Mouse (Mus musculus): ENCODE results near the gene Ptcd3. TPM values are rescaled to one million over a fixed set of nuclear protein-coding genes. Genes with fewer than 3 reads are reported as not detected.
"Not testable (repeated sequence)": the region's sequence is repeated elsewhere in the genome, so short reads cannot be mapped to it uniquely, and the experiment has no call there.

Gene Ptcd3
- total and polyA plus RNA-seq, 3 experiments: 6.2 to 198 (median 143) TPM

- Histone ChIP-seq H3K4me1 (ENCODE audit: insufficient read depth, low read depth, low read length) (peaks cover 41% of the 10 kb centered on the region), H3K4me3 (ENCODE audit: low read depth, low read length) (peak overlapping the region; percentile 79), H3K9me3 (replicated peaks) (no peaks in the 10 kb centered on the region), H3K27me3 (ENCODE audit: insufficient read depth, low read length) (no peaks in the 10 kb centered on the region), H3K36me3 (replicated peaks) (peaks cover 64% of the 10 kb centered on the region)
- TF ChIP-seq CTCF (IDR thresholded peaks at IDR 0.05; ENCODE audit: low read depth, low read length): no peak
- no peak for TF ChIP-seq TAL1 (conservative IDR thresholded peaks at IDR 0.05; ENCODE audit: low read depth, low read length)
- no peak for TF ChIP-seq POLR2AphosphoS5 (IDR thresholded peaks at IDR 0.05; ENCODE audit: insufficient replicate concordance, low read depth, low read length)
- TF ChIP-seq GATA1 (IDR thresholded peaks at IDR 0.05; ENCODE audit: borderline replicate concordance, low read length): no peak
- no peak for TF ChIP-seq GATA2 (IDR thresholded peaks at IDR 0.05; ENCODE audit: borderline replicate concordance, low read depth, low read length)
- no peak for ATAC-seq (ENCODE audit: extremely low read depth, insufficient number of reproducible peaks, low FRiP score, poor library complexity, severe bottlenecking)
- peak; percentile 13 for DNase-seq (ENCODE audit: low spot score)
These were observed 781 bp downstream of the Ptcd3 start for GRCm38 (mm10) chr6:71907702-71908235.

- no peak for TF ChIP-seq TAL1 (conservative IDR thresholded peaks at IDR 0.05; ENCODE audit: low read depth, low read length)
- no peak for TF ChIP-seq CTCF (IDR thresholded peaks at IDR 0.05; ENCODE audit: low read depth, low read length)
- no peak for TF ChIP-seq GATA2 (IDR thresholded peaks at IDR 0.05; ENCODE audit: borderline replicate concordance, low read depth, low read length)
- no peak for TF ChIP-seq GATA1 (IDR thresholded peaks at IDR 0.05; ENCODE audit: borderline replicate concordance, low read length)
- TF ChIP-seq POLR2AphosphoS5 (IDR thresholded peaks at IDR 0.05; ENCODE audit: insufficient replicate concordance, low read depth, low read length): no peak
- no peak for ATAC-seq (ENCODE audit: extremely low read depth, insufficient number of reproducible peaks, low FRiP score, poor library complexity, severe bottlenecking)
- Histone ChIP-seq H3K36me3 (replicated peaks) (peaks cover 97% of the 10 kb centered on the region), H3K9me3 (replicated peaks) (no peaks in the 10 kb centered on the region), H3K4me1 (ENCODE audit: insufficient read depth, low read depth, low read length) (peaks cover 2% of the 10 kb centered on the region; the same call in 1 of the 2 replicates), H3K27me3 (ENCODE audit: insufficient read depth, low read length) (no peaks in the 10 kb centered on the region), H3K4me3 (ENCODE audit: low read depth, low read length) (no peak overlapping the region)
- DNase-seq (ENCODE audit: low spot score): no peak
These were observed 15.3 kb downstream of the Ptcd3 start for GRCm38 (mm10) chr6:71893263-71893662.

GRCm38 (mm10) chr6:71877965-71878760, 30.4 kb downstream of the Ptcd3 start:
- Histone ChIP-seq H3K36me3 (replicated peaks) (peaks cover 85% of the 10 kb centered on the region), H3K9me3 (replicated peaks) (no peaks in the 10 kb centered on the region), H3K4me1 (ENCODE audit: insufficient read depth, low read depth, low read length) (peaks cover 25% of the 10 kb centered on the region), H3K4me3 (ENCODE audit: low read depth, low read length) (no peak overlapping the region), H3K27me3 (ENCODE audit: insufficient read depth, low read length) (no peaks in the 10 kb centered on the region)
- ATAC-seq (ENCODE audit: extremely low read depth, insufficient number of reproducible peaks, low FRiP score, poor library complexity, severe bottlenecking) (peak; percentile 15; the same call in 1 of the 2 replicates), DNase-seq (ENCODE audit: low spot score) (no peak)
- TF ChIP-seq POLR2AphosphoS5 (IDR thresholded peaks at IDR 0.05; ENCODE audit: insufficient replicate concordance, low read depth, low read length): no peak
- TF ChIP-seq TAL1 (conservative IDR thresholded peaks at IDR 0.05; ENCODE audit: low read depth, low read length): no peak
- TF ChIP-seq CTCF (IDR thresholded peaks at IDR 0.05; ENCODE audit: low read depth, low read length): no peak
- TF ChIP-seq GATA1 (IDR thresholded peaks at IDR 0.05; ENCODE audit: borderline replicate concordance, low read length): no peak
- TF ChIP-seq GATA2 (IDR thresholded peaks at IDR 0.05; ENCODE audit: borderline replicate concordance, low read depth, low read length): no peak

GRCm38 (mm10) chr6:71871396-71871795, 37.2 kb downstream of the Ptcd3 start:
- H3K27me3 ChIP-seq (ENCODE audit: insufficient read depth, low read length): no peaks in the 10 kb centered on the region
- DNase-seq (ENCODE audit: low spot score) (no peak), ATAC-seq (ENCODE audit: extremely low read depth, insufficient number of reproducible peaks, low FRiP score, poor library complexity, severe bottlenecking) (no peak)
- TF ChIP-seq GATA2 (IDR thresholded peaks at IDR 0.05; ENCODE audit: borderline replicate concordance, low read depth, low read length): no peak
- TF ChIP-seq TAL1 (conservative IDR thresholded peaks at IDR 0.05; ENCODE audit: low read depth, low read length): no peak
- no peak for TF ChIP-seq GATA1 (IDR thresholded peaks at IDR 0.05; ENCODE audit: borderline replicate concordance, low read length)
- no peak for TF ChIP-seq POLR2AphosphoS5 (IDR thresholded peaks at IDR 0.05; ENCODE audit: insufficient replicate concordance, low read depth, low read length)
- no peaks in the 10 kb centered on the region for H3K9me3 ChIP-seq (replicated peaks)
- H3K36me3 ChIP-seq (replicated peaks): peaks cover 87% of the 10 kb centered on the region
- no peak overlapping the region for H3K4me3 ChIP-seq (ENCODE audit: low read depth, low read length)
- peaks cover 2% of the 10 kb centered on the region; the same call in 1 of the 2 replicates for H3K4me1 ChIP-seq (ENCODE audit: insufficient read depth, low read depth, low read length)

- no peak for TF ChIP-seq GATA2 (IDR thresholded peaks at IDR 0.05; ENCODE audit: borderline replicate concordance, low read depth, low read length)
- peak; percentile 22; the same call in 1 of the 2 replicates for TF ChIP-seq CTCF (IDR thresholded peaks at IDR 0.05; ENCODE audit: low read depth, low read length)
- no peak for TF ChIP-seq TAL1 (conservative IDR thresholded peaks at IDR 0.05; ENCODE audit: low read depth, low read length)
- no peak for TF ChIP-seq GATA1 (IDR thresholded peaks at IDR 0.05; ENCODE audit: borderline replicate concordance, low read length)
- no peak for TF ChIP-seq POLR2AphosphoS5 (IDR thresholded peaks at IDR 0.05; ENCODE audit: insufficient replicate concordance, low read depth, low read length)
- DNase-seq (ENCODE audit: low spot score) (no peak), ATAC-seq (ENCODE audit: extremely low read depth, insufficient number of reproducible peaks, low FRiP score, poor library complexity, severe bottlenecking) (no peak)
- Histone ChIP-seq H3K9me3 (replicated peaks) (no peaks in the 10 kb centered on the region), H3K36me3 (replicated peaks) (peaks cover 87% of the 10 kb centered on the region), H3K27me3 (ENCODE audit: insufficient read depth, low read length) (no peaks in the 10 kb centered on the region), H3K4me1 (ENCODE audit: insufficient read depth, low read depth, low read length) (no peaks in the 10 kb centered on the region), H3K4me3 (ENCODE audit: low read depth, low read length) (no peak overlapping the region)
These were observed 39.7 kb downstream of the Ptcd3 start for GRCm38 (mm10) chr6:71868809-71869208.

GRCm38 (mm10) chr6:71867751-71868150, 40.8 kb downstream of the Ptcd3 start:
- Histone ChIP-seq H3K9me3 (replicated peaks) (no peaks in the 10 kb centered on the region), H3K4me1 (ENCODE audit: insufficient read depth, low read depth, low read length) (no peaks in the 10 kb centered on the region), H3K4me3 (ENCODE audit: low read depth, low read length) (no peak overlapping the region), H3K27me3 (ENCODE audit: insufficient read depth, low read length) (no peaks in the 10 kb centered on the region), H3K36me3 (replicated peaks) (peaks cover 87% of the 10 kb centered on the region)
- no peak for DNase-seq (ENCODE audit: low spot score)
- TF ChIP-seq GATA2 (IDR thresholded peaks at IDR 0.05; ENCODE audit: borderline replicate concordance, low read depth, low read length): no peak
- TF ChIP-seq POLR2AphosphoS5 (IDR thresholded peaks at IDR 0.05; ENCODE audit: insufficient replicate concordance, low read depth, low read length): no peak
- TF ChIP-seq TAL1 (conservative IDR thresholded peaks at IDR 0.05; ENCODE audit: low read depth, low read length): no peak
- TF ChIP-seq CTCF (IDR thresholded peaks at IDR 0.05; ENCODE audit: low read depth, low read length): no peak
- no peak for TF ChIP-seq GATA1 (IDR thresholded peaks at IDR 0.05; ENCODE audit: borderline replicate concordance, low read length)
- ATAC-seq (ENCODE audit: extremely low read depth, insufficient number of reproducible peaks, low FRiP score, poor library complexity, severe bottlenecking): no peak

- H3K4me3 ChIP-seq (ENCODE audit: low read depth, low read length); H3K4me1 ChIP-seq (ENCODE audit: insufficient read depth, low read depth, low read length); ATAC-seq (ENCODE audit: extremely low read depth, insufficient number of reproducible peaks, low FRiP score, poor library complexity, severe bottlenecking); DNase-seq (ENCODE audit: low spot score); H3K27me3 ChIP-seq (ENCODE audit: insufficient read depth, low read length); H3K9me3 ChIP-seq (replicated peaks): not testable (repeated sequence)
- H3K36me3 ChIP-seq (replicated peaks): peaks cover 76% of the 10 kb centered on the region
These were observed 61.6 kb downstream of the Ptcd3 start for GRCm38 (mm10) chr6:71846906-71847305.

Data from G1E (cell line).